Mouse (Mus musculus): ENCODE results near the gene Pnlip.
A peak's percentile ranks its signal among the peaks of the same experiment; 100 is the strongest.

Gene Pnlip

GRCm38 (mm10) chr19:58652198-58652597, at the start of gene Pnlip:
Pnlip (plus strand) TSS chr19:58652498.
- DNase-seq (ENCODE audit: low read depth, low spot score) = no peak

DNA sequence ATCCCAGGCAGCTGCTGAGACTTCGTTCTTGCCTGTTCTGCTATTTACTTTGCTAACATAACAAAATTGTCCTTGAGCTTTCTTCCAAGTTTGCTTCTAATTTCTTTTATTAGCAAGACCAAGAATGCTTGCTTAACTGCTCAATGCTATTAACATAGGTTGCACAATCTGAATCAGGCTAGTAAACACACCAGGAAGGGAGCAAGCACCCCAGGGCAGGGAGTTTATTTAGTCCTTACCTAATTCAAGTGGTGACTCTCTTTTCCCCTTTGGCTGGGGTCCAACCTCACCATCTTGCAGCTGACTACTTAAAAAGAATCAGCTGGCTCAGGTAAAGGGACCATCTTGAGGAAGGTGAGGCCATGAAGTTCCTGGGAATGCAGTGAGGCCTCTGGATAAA, 42.6 kb upstream of the Pnlip start:
- no peak for DNase-seq (ENCODE audit: low read depth, low spot score)

- DNase-seq (ENCODE audit: low read depth, low spot score) = no peak
These were observed 39.6 kb upstream of the Pnlip start for GRCm38 (mm10) chr19:58612745-58613144.

DNA sequence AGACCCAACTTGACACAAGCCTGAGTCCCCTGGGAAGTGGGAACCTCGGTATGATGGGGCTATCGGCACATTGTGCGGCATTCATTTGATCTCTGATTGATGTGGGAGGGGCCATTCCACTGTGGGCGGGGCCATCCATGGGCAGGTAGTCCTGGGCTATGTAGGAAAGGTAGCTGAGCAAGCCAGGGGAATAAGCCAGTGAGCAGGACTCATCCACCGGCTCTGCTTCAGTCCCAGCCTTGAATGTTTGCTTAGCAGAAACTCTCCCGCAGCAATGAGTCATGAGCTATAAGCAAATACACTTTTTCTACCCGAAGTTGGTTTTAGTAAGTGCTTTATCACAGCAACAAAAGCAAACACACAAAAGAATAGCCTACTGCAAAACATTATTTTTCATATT, 35.7 kb upstream of the Pnlip start:
- DNase-seq (ENCODE audit: low read depth, low spot score) = no peak

DNA sequence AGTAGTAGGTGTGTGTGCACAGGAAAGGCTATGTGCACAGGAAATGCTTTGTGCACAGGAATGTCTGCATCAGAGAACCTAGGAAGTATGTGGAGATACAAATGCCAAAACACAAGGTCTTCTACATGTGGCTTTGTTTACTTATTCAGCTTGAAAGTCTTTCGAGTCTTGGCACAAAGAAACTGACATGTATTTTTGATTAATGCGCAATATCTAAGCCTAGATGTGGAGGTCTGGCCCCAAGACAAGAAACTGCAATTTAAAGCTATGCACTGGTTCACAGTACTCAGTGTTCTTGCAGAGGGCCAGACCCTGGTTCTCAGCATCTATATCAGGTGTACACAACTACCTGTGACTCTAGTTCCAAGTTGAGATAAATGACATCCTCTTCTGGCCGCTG, 31.6 kb upstream of the Pnlip start:
- no peak for DNase-seq (ENCODE audit: low read depth, low spot score)

DNA sequence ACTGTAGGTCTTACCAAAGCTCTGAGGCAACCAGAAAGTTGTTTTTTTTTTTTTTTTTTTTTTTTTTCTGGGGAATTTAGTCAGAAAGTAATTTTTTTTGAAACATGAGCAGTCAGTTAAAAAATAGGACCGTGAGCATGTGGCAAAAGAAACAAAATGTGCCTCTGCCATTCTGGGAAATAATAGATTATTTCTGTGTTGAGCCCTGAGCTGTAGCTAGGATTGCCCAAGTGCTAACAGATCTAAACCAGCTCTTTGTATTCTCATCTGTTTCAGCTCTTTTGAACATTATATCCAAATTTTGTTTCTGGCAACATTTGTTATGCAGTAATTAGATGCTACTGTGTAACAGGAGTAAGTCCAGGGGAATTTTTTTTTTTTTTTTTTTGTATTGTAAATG, 30.7 kb upstream of the Pnlip start:
- DNase-seq (ENCODE audit: low read depth, low spot score) = no peak

DNA sequence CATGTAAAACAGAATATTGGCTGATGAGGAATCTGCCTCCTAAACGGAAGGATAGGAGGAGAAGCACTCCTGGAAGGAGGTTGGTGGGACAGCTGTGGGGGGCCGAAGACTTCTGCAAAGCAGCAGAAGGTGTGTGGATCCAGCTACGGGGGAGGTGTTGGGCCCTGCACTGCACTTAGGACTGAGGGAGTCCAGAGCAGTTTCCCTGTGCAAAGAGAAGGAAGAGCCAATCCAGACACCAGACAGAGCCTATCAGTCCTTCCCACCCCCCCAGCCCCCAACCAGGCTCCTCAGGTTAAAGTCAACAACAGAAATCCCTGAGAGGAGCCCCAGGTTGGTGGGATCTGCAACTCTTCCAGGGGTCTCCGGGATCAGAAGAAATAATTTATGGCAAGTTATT, 27.5 kb upstream of the Pnlip start:
- no peak for DNase-seq (ENCODE audit: low read depth, low spot score)

- DNase-seq (ENCODE audit: low read depth, low spot score) = no peak
These were observed 26.9 kb upstream of the Pnlip start for GRCm38 (mm10) chr19:58625254-58625947.

DNA sequence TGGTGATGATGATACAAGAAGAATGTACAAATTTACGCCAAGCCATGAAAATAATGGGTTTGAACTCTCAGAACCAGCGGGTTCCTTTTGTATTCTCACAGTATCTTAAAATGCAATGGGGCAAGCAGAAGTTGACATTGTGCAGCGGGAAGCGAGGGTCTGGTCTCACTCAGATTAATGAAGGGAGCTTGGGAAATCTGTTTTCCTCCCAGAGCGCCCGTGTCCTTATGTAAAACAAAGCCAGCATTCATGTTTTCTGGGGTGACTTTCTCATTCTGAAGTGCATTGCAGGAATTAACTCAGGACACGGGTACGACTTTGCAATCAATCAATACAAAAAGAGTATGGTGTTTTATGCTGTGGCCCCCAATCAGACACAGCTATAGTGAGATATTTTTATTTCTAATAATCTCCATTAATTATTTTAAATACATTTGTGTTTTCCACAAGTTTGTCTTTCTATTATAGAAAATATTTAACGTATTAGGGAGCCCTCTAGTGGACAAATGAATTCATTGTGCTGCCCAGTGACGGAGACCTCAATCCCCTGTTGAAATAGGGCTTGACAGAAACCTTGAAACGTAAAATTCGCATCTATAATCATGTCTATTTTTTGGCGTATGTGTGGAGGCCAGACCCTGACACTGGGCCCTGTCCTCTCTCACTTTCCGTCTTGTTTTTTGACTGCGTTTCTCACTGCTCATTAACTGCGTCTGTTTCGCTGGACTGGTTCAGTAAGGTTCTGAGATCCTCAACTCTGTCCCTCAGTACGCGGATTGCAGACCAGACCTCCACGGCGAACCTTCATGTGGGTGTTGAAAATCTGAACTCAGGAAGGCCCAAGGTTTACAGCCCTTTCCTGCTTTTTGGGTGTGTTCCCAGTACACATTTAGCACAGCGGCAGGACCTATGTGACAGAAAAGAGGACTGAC, 24.6 kb upstream of the Pnlip start:
- peak; percentile 6 for DNase-seq (ENCODE audit: low read depth, low spot score)

DNA sequence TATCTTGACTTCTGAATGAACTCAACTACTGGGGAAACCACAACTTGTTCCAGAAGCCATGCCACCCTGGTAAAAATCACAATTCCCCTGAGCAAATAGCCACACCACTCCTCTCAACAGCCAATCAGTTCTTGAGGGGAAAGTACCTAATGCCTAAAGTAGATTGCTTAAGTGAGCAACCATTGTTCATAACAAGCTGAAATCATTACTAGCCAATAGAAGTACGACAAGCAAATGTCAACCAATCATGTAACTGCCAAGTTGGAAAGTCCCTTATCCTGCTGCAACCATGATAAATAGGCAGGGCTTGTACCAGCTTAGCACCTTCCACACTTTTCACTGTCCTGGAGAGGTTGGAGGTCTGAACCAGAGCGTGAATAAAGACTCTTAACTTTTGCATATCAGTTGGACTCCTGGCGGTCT, 22.9 kb upstream of the Pnlip start:
- DNase-seq (ENCODE audit: low read depth, low spot score) = no peak

GRCm38 (mm10) chr19:58650036-58650435, 2.3 kb upstream of the Pnlip start:
- DNase-seq (ENCODE audit: low read depth, low spot score) = no peak

DNA sequence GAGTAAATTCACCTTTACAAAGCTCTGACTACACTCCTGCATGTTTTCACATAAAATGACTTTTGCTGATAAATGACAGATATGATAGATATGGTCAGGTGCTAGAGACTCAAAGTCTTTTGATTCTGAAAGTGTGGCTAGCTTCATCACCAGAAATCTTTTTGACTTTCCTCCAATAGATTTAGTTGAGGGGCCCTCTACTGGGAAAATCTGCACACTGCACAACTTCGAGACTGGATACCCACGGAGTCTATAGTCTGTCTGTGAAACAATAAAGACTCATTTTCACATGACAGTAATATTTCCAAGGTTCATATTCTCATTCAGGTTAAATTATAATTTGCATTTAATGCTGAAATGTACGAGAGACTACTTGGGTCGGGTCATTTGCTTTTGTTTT, 9.8 kb downstream of the Pnlip start:
- no peak for DNase-seq (ENCODE audit: low read depth, low spot score)

DNA sequence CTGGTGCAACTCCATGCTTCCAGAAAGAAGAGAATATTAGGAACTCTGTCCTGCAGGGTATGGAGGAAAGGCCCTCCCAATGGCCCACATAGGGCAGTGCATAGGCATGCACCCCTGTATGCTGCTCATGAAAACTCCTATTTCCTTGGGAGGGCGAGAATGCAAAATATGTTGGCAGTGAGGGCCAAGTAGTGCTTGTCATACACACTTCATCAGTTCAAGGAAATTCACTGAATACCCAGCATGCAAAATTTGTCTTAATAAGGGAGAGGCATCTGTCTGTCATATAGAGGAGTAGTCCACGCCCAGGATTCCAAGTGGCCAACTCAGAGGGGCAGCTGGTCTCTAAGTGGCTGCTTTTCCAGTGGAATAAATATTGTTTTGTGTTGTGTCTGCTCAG, 11.0 kb downstream of the Pnlip start:
- DNase-seq (ENCODE audit: low read depth, low spot score) = no peak

GRCm38 (mm10) chr19:58664901-58665300, 12.6 kb downstream of the Pnlip start:
- DNase-seq (ENCODE audit: low read depth, low spot score) = no peak

DNA sequence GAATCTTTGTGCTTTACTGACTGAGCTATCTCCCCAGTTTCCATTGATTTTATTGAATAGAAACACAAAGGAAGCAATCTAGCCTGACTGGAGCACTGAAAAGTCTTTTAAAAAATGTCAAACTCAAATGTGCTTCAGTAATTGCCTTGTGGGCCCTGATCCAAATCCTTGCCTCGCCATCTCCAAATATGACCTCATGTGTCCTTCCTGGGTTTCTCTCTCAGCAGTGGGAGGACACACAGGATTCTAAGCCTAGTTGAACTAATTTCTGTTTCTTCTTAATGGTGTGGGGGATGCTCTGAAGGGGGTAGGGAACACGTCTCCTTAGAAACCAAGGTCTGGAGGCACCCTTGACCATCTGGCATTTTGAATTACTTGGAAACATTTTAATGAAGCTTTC, 22.3 kb downstream of the Pnlip start:
- DNase-seq (ENCODE audit: low read depth, low spot score) = peak; percentile 6

DNA sequence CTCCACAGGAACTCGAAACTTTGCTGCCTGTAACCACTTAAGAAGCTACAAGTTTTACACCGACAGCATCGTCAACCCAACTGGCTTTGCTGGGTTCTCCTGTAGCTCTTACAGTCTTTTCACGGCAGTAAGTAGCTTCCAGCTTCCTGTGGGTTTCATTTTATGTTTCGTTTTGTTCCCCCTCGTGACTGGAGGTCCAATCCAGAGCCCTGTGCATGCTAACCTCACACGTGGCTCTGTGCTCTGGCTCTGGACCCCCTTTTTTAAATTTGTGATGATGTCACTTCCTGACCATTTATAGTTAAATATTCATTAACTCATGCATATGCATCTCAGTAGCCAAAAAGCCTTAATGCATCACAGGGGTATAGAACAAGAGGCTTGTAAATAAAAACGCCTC, 24.8 kb downstream of the Pnlip start:
- DNase-seq (ENCODE audit: low read depth, low spot score) = no peak

DNA sequence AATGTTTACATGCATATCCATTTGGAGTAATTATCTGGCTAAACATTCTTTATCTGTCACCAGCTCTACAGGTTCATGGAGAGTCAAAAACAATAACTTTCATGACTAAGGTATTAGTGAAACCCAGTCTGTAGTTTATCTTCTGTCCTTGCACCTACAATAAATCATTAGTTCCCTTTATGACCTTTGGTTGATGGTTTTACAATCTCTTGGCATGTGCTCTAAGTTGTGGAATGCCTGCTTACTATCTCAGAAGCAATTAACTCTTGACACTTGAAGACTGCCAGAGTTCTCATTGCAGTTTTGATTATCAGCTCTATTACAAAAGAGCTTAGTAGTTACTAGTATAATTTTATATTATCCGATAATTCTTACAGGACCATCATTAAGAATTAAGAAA, 36.6 kb downstream of the Pnlip start:
- no peak for DNase-seq (ENCODE audit: low read depth, low spot score)

GRCm38 (mm10) chr19:58695314-58695713, 43.0 kb downstream of the Pnlip start:
- DNase-seq (ENCODE audit: low read depth, low spot score) = no peak

GRCm38 (mm10) chr19:58696235-58696634, 43.9 kb downstream of the Pnlip start:
- DNase-seq (ENCODE audit: low read depth, low spot score) = no peak

DNA sequence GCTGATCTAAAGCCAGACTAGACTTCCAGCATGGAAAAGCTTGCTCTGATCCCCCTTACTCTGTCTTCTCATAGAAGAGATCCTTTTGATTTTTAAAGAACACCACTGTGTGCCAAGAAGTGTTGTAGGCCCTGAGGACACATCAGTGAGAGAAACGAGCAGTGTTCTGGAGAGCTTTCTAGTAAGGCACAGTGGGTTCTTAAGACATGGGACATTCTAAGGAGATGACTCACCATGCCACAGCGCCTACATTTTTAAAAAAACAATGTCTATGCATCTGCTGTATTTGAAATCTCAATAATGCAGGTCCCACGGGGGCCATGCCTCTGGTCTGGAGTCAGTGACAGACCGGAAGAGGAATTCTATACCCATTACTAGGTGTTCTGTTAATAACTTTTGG, 52.3 kb downstream of the Pnlip start:
- DNase-seq (ENCODE audit: low read depth, low spot score) = no peak

- no peak for DNase-seq (ENCODE audit: low read depth, low spot score)
These were observed 56.3 kb downstream of the Pnlip start for GRCm38 (mm10) chr19:58708611-58709010.

DNA sequence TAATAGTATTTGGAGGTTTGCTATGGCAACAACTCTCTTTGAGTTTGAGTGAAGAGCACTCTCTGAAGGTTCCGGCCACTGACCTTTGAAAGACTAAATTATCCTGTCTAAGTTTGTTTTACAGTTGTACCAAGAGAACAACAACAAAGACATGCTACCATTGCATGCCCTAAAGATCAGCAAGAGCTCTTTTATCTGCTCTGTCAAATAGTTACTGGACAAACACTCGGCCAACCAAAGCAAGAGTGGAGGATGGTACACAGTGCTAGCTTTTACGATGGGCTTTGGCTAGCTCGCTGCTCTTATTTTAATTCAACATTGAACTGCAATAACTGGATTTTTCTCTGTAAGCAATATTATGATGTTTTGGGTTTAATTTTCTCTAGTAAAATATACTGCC, 65.6 kb downstream of the Pnlip start:
- no peak for DNase-seq (ENCODE audit: low read depth, low spot score)

DNA sequence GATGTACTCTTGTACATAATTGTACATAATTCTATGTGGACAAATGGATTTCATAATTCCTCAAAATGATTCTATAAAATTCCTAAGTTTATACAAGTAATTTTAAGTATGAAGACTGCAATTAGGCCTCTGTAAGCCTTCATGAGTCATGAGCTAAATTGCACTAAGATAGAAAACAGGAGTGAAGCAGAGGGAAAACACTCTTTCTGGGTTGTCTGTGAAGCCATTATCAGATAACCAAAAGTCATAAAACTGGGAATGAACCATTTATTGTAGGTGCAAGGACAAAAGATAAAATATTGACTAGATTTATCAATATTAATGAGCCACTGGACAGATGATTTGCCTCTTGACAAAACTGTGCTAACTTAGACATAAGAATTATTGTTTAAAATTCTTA, 68.1 kb downstream of the Pnlip start:
- DNase-seq (ENCODE audit: low read depth, low spot score) = no peak
